ENCODE assay signal across 8 mouse cellular contexts in genomic region chr4:155769496-155769879, GRCm38 (mm10). TPM values are rescaled to one million over a fixed set of nuclear protein-coding genes. Genes with fewer than 3 reads are reported as not detected.
A peak's percentile ranks its signal among the peaks of the same experiment; 100 is the strongest.
DNase-seq lines count a peak whose midpoint lies in the region; ATAC-seq and TF ChIP-seq lines count a peak whose summit lies in the region.

No protein-coding gene starts in this region.

- ATAC-seq in heart, embryonic 12.5 days (ENCODE audit: insufficient number of reproducible peaks, low FRiP score): no peak
- no peak for ATAC-seq in midbrain, embryonic 11.5 days (ENCODE audit: low FRiP score)
- no peak for ATAC-seq in megakaryocyte-erythroid progenitor cell, adult 5-6 weeks (replicated peaks; ENCODE audit: low FRiP score, low TSS enrichment, poor library complexity, severe bottlenecking)

- TF ChIP-seq POLR2A in MEL (IDR thresholded peaks at IDR 0.05; ENCODE audit: control insufficient read depth in 1 of 2, insufficient read depth in 1 of 2, low read depth in 1 of 2, low read length in 2 of 2, poor library complexity in 1 of 2): no peak

- peak overlapping the region; percentile 80; the same call in 1 of the 2 replicates for H3K9ac ChIP-seq in heart, embryonic 12.5 days
- H3K9ac ChIP-seq in MEL (ENCODE audit: control insufficient read depth, low read depth, low read length, poor library complexity, severe bottlenecking): peak overlapping the region; percentile 97
- peak overlapping the region; percentile 81 for H3K9ac ChIP-seq in midbrain, embryonic 11.5 days (ENCODE audit: low read length)

- peak overlapping the region; percentile 53 for H3K4me3 ChIP-seq in heart, embryonic 12.5 days
- peak overlapping the region; percentile 73 to 84 for H3K4me3 ChIP-seq in MEL (ENCODE audit: control insufficient read depth in 1 of 2, insufficient read depth in 1 of 2, low read depth in 2 of 2, low read length in 2 of 2)
- H3K4me3 ChIP-seq in hindbrain, embryonic 10.5 days: peak overlapping the region; percentile 57
- peak overlapping the region; percentile 49 for H3K4me3 ChIP-seq in midbrain, embryonic 11.5 days (ENCODE audit: low read depth, low read length)

- TF ChIP-seq EP300 in MEL (IDR thresholded peaks at IDR 0.05; ENCODE audit: low read depth in 1 of 2, low read length in 2 of 2): no peak

- no peaks in the 10 kb centered on the region for H3K9me3 ChIP-seq in heart, embryonic 12.5 days (replicated peaks)
- no peaks in the 10 kb centered on the region for H3K9me3 ChIP-seq in MEL (replicated peaks; ENCODE audit: insufficient read depth, low read length)
- H3K9me3 ChIP-seq in hindbrain, embryonic 10.5 days: no peaks in the 10 kb centered on the region
- H3K9me3 ChIP-seq in midbrain, embryonic 11.5 days (ENCODE audit: control insufficient read depth, low read length): no peaks in the 10 kb centered on the region

- H3K4me2 ChIP-seq in heart, embryonic 12.5 days: peak overlapping the region; percentile 78
- peak overlapping the region; percentile 76 for H3K4me2 ChIP-seq in midbrain, embryonic 11.5 days

- no peak overlapping the region for H3K27ac ChIP-seq in heart, embryonic 12.5 days (ENCODE audit: poor library complexity, severe bottlenecking)
- no peak overlapping the region for H3K27ac ChIP-seq in MEL (ENCODE audit: control insufficient read depth, low read depth, low read length)
- peak overlapping the region; percentile 89 for H3K27ac ChIP-seq in hindbrain, embryonic 10.5 days
- no peak overlapping the region for H3K27ac ChIP-seq in midbrain, embryonic 11.5 days (ENCODE audit: low read depth, low read length)

- H3K36me3 ChIP-seq in heart, embryonic 12.5 days: no peaks in the 10 kb centered on the region
- H3K36me3 ChIP-seq in MEL (ENCODE audit: control insufficient read depth in 1 of 2, insufficient read depth in 2 of 2, low read length in 2 of 2): peaks cover 0 to 2% of the 10 kb centered on the region in 2 experiments; a peak in 1 of 4 replicates
- no peaks in the 10 kb centered on the region for H3K36me3 ChIP-seq in hindbrain, embryonic 10.5 days
- no peaks in the 10 kb centered on the region for H3K36me3 ChIP-seq in midbrain, embryonic 11.5 days (ENCODE audit: control insufficient read depth, insufficient read depth, low read length)

- TF ChIP-seq CTCF in MEL (IDR thresholded peaks at IDR 0.05 in 2 of 3, conservative IDR thresholded peaks at IDR 0.05 in 1 of 3; ENCODE audit: control insufficient read depth in 1 of 3, insufficient read depth in 1 of 3, low read depth in 2 of 3, low read length in 3 of 3, poor library complexity in 1 of 3, severe bottlenecking in 1 of 3): no peak

- intact Hi-C loops in heart, postnatal 10 days (cut with DNase I): loop anchor here (1.0 kb wide), 1 partner anchor 15 kb away; no protein-coding TSS in a partner anchor

- peaks cover 3% of the 10 kb centered on the region; the same call in 1 of the 2 replicates for H3K79me2 ChIP-seq in MEL (ENCODE audit: control insufficient read depth, insufficient read depth, low read length, poor library complexity)

- peaks cover 40% of the 10 kb centered on the region for H3K27me3 ChIP-seq in heart, embryonic 12.5 days (replicated peaks)
- H3K27me3 ChIP-seq in MEL (ENCODE audit: control insufficient read depth in 1 of 2, insufficient read depth in 2 of 2, low read length in 2 of 2): no peaks in the 10 kb centered on the region
- H3K27me3 ChIP-seq in hindbrain, embryonic 10.5 days (ENCODE audit: insufficient read depth, poor library complexity, severe bottlenecking): peaks cover 42% of the 10 kb centered on the region
- peaks cover 15% of the 10 kb centered on the region for H3K27me3 ChIP-seq in midbrain, embryonic 11.5 days (ENCODE audit: control insufficient read depth, insufficient read depth, low read length)

- DNase-seq in heart, postnatal 10 days: no peak
- no peak for DNase-seq in MEL (ENCODE audit: low read depth, low spot score)
- no peak for DNase-seq in hindbrain, embryonic 10.5 days (ENCODE audit: low spot score)
- no peak for DNase-seq in midbrain, embryonic 11.5 days (ENCODE audit: low spot score, missing footprints)
- no peak for DNase-seq in urinary bladder, postnatal 36 days (ENCODE audit: low spot score in 2 of 2)
- DNase-seq in ovary, postnatal 10 days (ENCODE audit: low spot score): no peak

- WGBS in heart, embryonic 12.5 days: 66% methylated on average over 5 of the region's 5 CpGs
- 56% methylated on average over 5 of the region's 5 CpGs for whole genome bisulfite sequencing in hindbrain, embryonic 10.5 days
- 67% methylated on average over 5 of the region's 5 CpGs for WGBS in midbrain, embryonic 11.5 days

- no peak for TF ChIP-seq RAD21 in MEL (IDR thresholded peaks at IDR 0.05; ENCODE audit: low read depth, low read length)

- peaks cover 13% of the 10 kb centered on the region for H3K4me1 ChIP-seq in heart, embryonic 12.5 days (replicated peaks)
- H3K4me1 ChIP-seq in MEL (ENCODE audit: control insufficient read depth in 1 of 2, insufficient read depth in 2 of 2, low read length in 2 of 2): peaks cover 0 to 14% of the 10 kb centered on the region in 2 experiments; a peak in 2 of 4 replicates
- peaks cover 40% of the 10 kb centered on the region for H3K4me1 ChIP-seq in hindbrain, embryonic 10.5 days (replicated peaks)
- H3K4me1 ChIP-seq in midbrain, embryonic 11.5 days (ENCODE audit: control insufficient read depth, insufficient read depth, low read length): peaks cover 8% of the 10 kb centered on the region

TF ChIP-seq in MEL, 35 proteins besides CTCF, POLR2A, EP300 and RAD21 (continues in another document):
- TF ChIP-seq ZMIZ1 (IDR thresholded peaks at IDR 0.05; ENCODE audit: low read depth, low read length) (0 out of 2 replicates have a peak, but pooled peaks have one; percentile 14), NRF1 (IDR thresholded peaks at IDR 0.05; ENCODE audit: insufficient read depth, low read depth, low read length, poor library complexity, severe bottlenecking) (no peak)

RNA-seq across cellular contexts. Expression of gene Vwa1, which starts 5.0 kb away (rescaled TPM):
- 1.7 TPM in 2 replicates for polyA plus RNA-seq in heart, embryonic 12.5 days (2016; fragmentation: Nextera tagmentation; extraction: Ambion mirVana)
- 10 to 100 TPM; 14.0 to 15.8 TPM for total RNA-seq in heart, postnatal 10 days (2021)
- 0.33 and 0.42 TPM in 2 replicates for total RNA-seq in MEL (2012; rRNA removed)
- polyA plus RNA-seq in MEL (2012; ENCODE audit: insufficient read depth in 1 of 2, insufficient read length in 2 of 2, low read depth in 1 of 2, low replicate concordance in 2 of 2, missing spikeins in 1 of 2): under 1 TPM in 1 of 2 experiments, not detected in 1; 0.33 TPM
- 13.4 and 14.0 TPM in 2 replicates for polyA plus RNA-seq in hindbrain, embryonic 10.5 days (2016; fragmentation: Nextera tagmentation; extraction: Ambion mirVana)
- polyA plus RNA-seq in midbrain, embryonic 11.5 days (2014; fragmentation: Nextera tagmentation; extraction: Ambion mirVana): 9.1 and 9.9 TPM in 2 replicates
- total RNA-seq in megakaryocyte-erythroid progenitor cell, adult 5-6 weeks (2014; fragmentation: Nextera tagmentation): not detected in 2 replicates
- total RNA-seq in megakaryocyte-erythroid progenitor cell, adult 5-6 weeks (2017): 0.08 and 0.19 TPM in 2 replicates

RNA-seq across cellular contexts. Expression of gene Atad3a, which starts 8.6 kb away (rescaled TPM):
- 102 and 104 TPM in 2 replicates for polyA plus RNA-seq in heart, embryonic 12.5 days (2016; fragmentation: Nextera tagmentation; extraction: Ambion mirVana)
- total RNA-seq in heart, postnatal 10 days (2021): 10 to 100 TPM; 67.1 to 73.1 TPM
- 198 and 220 TPM in 2 replicates for total RNA-seq in MEL (2012; rRNA removed)
- polyA plus RNA-seq in MEL (2012; ENCODE audit: insufficient read depth in 1 of 2, insufficient read length in 2 of 2, low read depth in 1 of 2, low replicate concordance in 2 of 2, missing spikeins in 1 of 2): 100 to 1,000 TPM in 1 of 2 experiments, not detected in 1; 232 TPM
- 110 and 124 TPM in 2 replicates for polyA plus RNA-seq in hindbrain, embryonic 10.5 days (2016; fragmentation: Nextera tagmentation; extraction: Ambion mirVana)
- 84.5 and 84.6 TPM in 2 replicates for polyA plus RNA-seq in midbrain, embryonic 11.5 days (2014; fragmentation: Nextera tagmentation; extraction: Ambion mirVana)
- 123 and 206 TPM in 2 replicates for total RNA-seq in megakaryocyte-erythroid progenitor cell, adult 5-6 weeks (2014; fragmentation: Nextera tagmentation)
- total RNA-seq in megakaryocyte-erythroid progenitor cell, adult 5-6 weeks (2017): 95.3 and 123 TPM in 2 replicates

RNA-seq across cellular contexts. Expression of gene Tmem88b, which starts 16.2 kb away (rescaled TPM):
- polyA plus RNA-seq in heart, embryonic 12.5 days (2016; fragmentation: Nextera tagmentation; extraction: Ambion mirVana): 7.0 and 7.2 TPM in 2 replicates
- total RNA-seq in heart, postnatal 10 days (2021): 1 to 10 TPM; 2.0 to 2.3 TPM
- 0.10 and 0.19 TPM in 2 replicates for total RNA-seq in MEL (2012; rRNA removed)
- polyA plus RNA-seq in MEL (2012; ENCODE audit: insufficient read depth in 1 of 2, insufficient read length in 2 of 2, low read depth in 1 of 2, low replicate concordance in 2 of 2, missing spikeins in 1 of 2): under 1 TPM in 1 of 2 experiments, not detected in 1; 0.32 TPM
- 0.31 and 0.67 TPM in 2 replicates for polyA plus RNA-seq in hindbrain, embryonic 10.5 days (2016; fragmentation: Nextera tagmentation; extraction: Ambion mirVana)
- 0.14 and 0.21 TPM in 2 replicates for polyA plus RNA-seq in midbrain, embryonic 11.5 days (2014; fragmentation: Nextera tagmentation; extraction: Ambion mirVana)
- not detected in 2 replicates for total RNA-seq in megakaryocyte-erythroid progenitor cell, adult 5-6 weeks (2014; fragmentation: Nextera tagmentation)
- 0.09 TPM in 1 of 2 replicates, not detected in the other for total RNA-seq in megakaryocyte-erythroid progenitor cell, adult 5-6 weeks (2017)

RNA-seq across cellular contexts. Expression of gene Ankrd65, which starts 20.8 kb away (rescaled TPM):
- not detected in 2 replicates for polyA plus RNA-seq in heart, embryonic 12.5 days (2016; fragmentation: Nextera tagmentation; extraction: Ambion mirVana)
- total RNA-seq in heart, postnatal 10 days (2021): not detected
- 0.12 TPM in 1 of 2 replicates, not detected in the other for total RNA-seq in MEL (2012; rRNA removed)
- not detected for polyA plus RNA-seq in MEL (2012; ENCODE audit: insufficient read depth in 1 of 2, insufficient read length in 2 of 2, low read depth in 1 of 2, low replicate concordance in 2 of 2, missing spikeins in 1 of 2)
- polyA plus RNA-seq in hindbrain, embryonic 10.5 days (2016; fragmentation: Nextera tagmentation; extraction: Ambion mirVana): 0.18 TPM in 1 of 2 replicates, not detected in the other
- polyA plus RNA-seq in midbrain, embryonic 11.5 days (2014; fragmentation: Nextera tagmentation; extraction: Ambion mirVana): not detected in 2 replicates
- not detected in 2 replicates for total RNA-seq in megakaryocyte-erythroid progenitor cell, adult 5-6 weeks (2014; fragmentation: Nextera tagmentation)
- not detected in 2 replicates for total RNA-seq in megakaryocyte-erythroid progenitor cell, adult 5-6 weeks (2017)

RNA-seq across cellular contexts. Expression of gene Mrpl20, which starts 33.2 kb away (rescaled TPM):
- polyA plus RNA-seq in heart, embryonic 12.5 days (2016; fragmentation: Nextera tagmentation; extraction: Ambion mirVana): 137 and 151 TPM in 2 replicates
- 10 to 100 TPM; 77.2 to 83.5 TPM for total RNA-seq in heart, postnatal 10 days (2021)
- 301 and 346 TPM in 2 replicates for total RNA-seq in MEL (2012; rRNA removed)
- polyA plus RNA-seq in MEL (2012; ENCODE audit: insufficient read depth in 1 of 2, insufficient read length in 2 of 2, low read depth in 1 of 2, low replicate concordance in 2 of 2, missing spikeins in 1 of 2): 100 to 1,000 TPM in 1 of 2 experiments, not detected in 1; 336 TPM
- polyA plus RNA-seq in hindbrain, embryonic 10.5 days (2016; fragmentation: Nextera tagmentation; extraction: Ambion mirVana): 252 and 253 TPM in 2 replicates
- polyA plus RNA-seq in midbrain, embryonic 11.5 days (2014; fragmentation: Nextera tagmentation; extraction: Ambion mirVana): 225 and 243 TPM in 2 replicates
- total RNA-seq in megakaryocyte-erythroid progenitor cell, adult 5-6 weeks (2014; fragmentation: Nextera tagmentation): 189 and 239 TPM in 2 replicates
- total RNA-seq in megakaryocyte-erythroid progenitor cell, adult 5-6 weeks (2017): 78.5 and 90.1 TPM in 2 replicates
